Comparison of ENCODE assay signal across 9 mouse cellular contexts in genomic region chr16:17798321-17799180, GRCm38 (mm10). TPM values are rescaled to one million over a fixed set of nuclear protein-coding genes. Genes with fewer than 3 reads are reported as not detected.
A peak's percentile ranks its signal among the peaks of the same experiment; 100 is the strongest.
DNase-seq lines count a peak whose midpoint lies in the region; ATAC-seq and TF ChIP-seq lines count a peak whose summit lies in the region.
"Had no signal": no experiment of that assay in that cellular context is flagged by ENCODE, and none has a peak within 500 bp of the region (broad histone marks: within the 10 kb centered on the region; RNA-seq: fewer than 3 reads in every experiment).

No protein-coding gene starts in this region.

- no peak for TF ChIP-seq CTCF in liver, embryonic 14.5 days (IDR thresholded peaks at IDR 0.05; ENCODE audit: low read depth)

- peak; percentile 78 for ATAC-seq in intestine, embryonic 15.5 days
- no peak for ATAC-seq in liver, embryonic 14.5 days (ENCODE audit: insufficient read depth)
- no peak for ATAC-seq in erythroid progenitor cell, adult 5-6 weeks (replicated peaks; ENCODE audit: low FRiP score, poor library complexity, severe bottlenecking)

- H3K27ac ChIP-seq in intestine, embryonic 15.5 days, result peak overlapping the region; percentile 91
- no peak overlapping the region for H3K27ac ChIP-seq in liver, embryonic 14.5 days

- 0 out of 2 replicates have a peak, but pooled peaks cover 3% of the 10 kb centered on the region for H3K36me3 ChIP-seq in intestine, embryonic 15.5 days
- no peaks in the 10 kb centered on the region for H3K36me3 ChIP-seq in liver, embryonic 14.5 days (replicated peaks; ENCODE audit: control insufficient read depth, insufficient read depth, low read depth)

- H3K9me3 ChIP-seq in intestine, embryonic 15.5 days, result no peaks in the 10 kb centered on the region
- no peaks in the 10 kb centered on the region for H3K9me3 ChIP-seq in liver, embryonic 14.5 days (ENCODE audit: control insufficient read depth, low read length)

- TF ChIP-seq EP300 in liver, embryonic 14.5 days (IDR thresholded peaks at IDR 0.05; ENCODE audit: low read depth), result no peak

- peak; percentile 60 for DNase-seq in ovary, postnatal 36 days (ENCODE audit: low spot score)
- DNase-seq in ovary, adult 18-20 months (ENCODE audit: low spot score), result no peak
- peak; percentile 73 for DNase-seq in gastrocnemius, postnatal 25 days
- no peak for DNase-seq in liver, embryonic 14.5 days (ENCODE audit: low read depth in 3 of 3, low spot score in 3 of 3)
- peak; percentile 46 for DNase-seq in retina, embryonic 14.5 days (ENCODE audit: low spot score)
- no peak for DNase-seq in layer of hippocampus, adult 8-10 months (ENCODE audit: low spot score in 2 of 2)

- H3K4me2 ChIP-seq in intestine, embryonic 15.5 days (replicated peaks), result peak overlapping the region; percentile 84
- H3K4me2 ChIP-seq in liver, embryonic 14.5 days (ENCODE audit: low read depth), result peak overlapping the region; percentile 22

- peak overlapping the region; percentile 73 for H3K4me3 ChIP-seq in intestine, embryonic 15.5 days (replicated peaks)
- H3K4me3 ChIP-seq in liver, embryonic 14.5 days (ENCODE audit: insufficient read depth in 1 of 2, low read depth in 2 of 2, low read length in 2 of 2), result peak overlapping the region; percentile 31 to 47

- H3K9ac ChIP-seq in intestine, embryonic 15.5 days, result peak overlapping the region; percentile 84
- H3K9ac ChIP-seq in liver, embryonic 14.5 days (replicated peaks), result no peak overlapping the region

- 5% methylated on average over 44 of the region's 45 CpGs for WGBS in intestine, embryonic 15.5 days
- 6% methylated on average over 32 of the region's 45 CpGs for WGBS in liver, embryonic 14.5 days (ENCODE audit: insufficient replicate concordance)

- H3K4me1 ChIP-seq in intestine, embryonic 15.5 days (replicated peaks), result peaks cover 43% of the 10 kb centered on the region
- H3K4me1 ChIP-seq in liver, embryonic 14.5 days (replicated peaks; ENCODE audit: control insufficient read depth in 2 of 2, insufficient read depth in 2 of 2, low read length in 1 of 2), result no peaks in the 10 kb centered on the region

- peaks cover 40% of the 10 kb centered on the region for H3K27me3 ChIP-seq in intestine, embryonic 15.5 days (replicated peaks)
- H3K27me3 ChIP-seq in liver, embryonic 14.5 days (ENCODE audit: control insufficient read depth, insufficient read depth, low read length), result peaks cover 82% of the 10 kb centered on the region

RNA-seq across cellular contexts. Expression of gene Scarf2, which starts 1.5 kb away (rescaled TPM):
- total RNA-seq in gastrocnemius, postnatal 25 days (2021), result 1 to 10 TPM; 4.7 to 5.4 TPM
- 11.5 and 11.7 TPM in 2 replicates for polyA plus RNA-seq in intestine, embryonic 15.5 days (2015; fragmentation: Nextera tagmentation; extraction: Ambion mirVana)
- 3.4 and 4.3 TPM in 2 replicates for polyA plus RNA-seq in liver, embryonic 14.5 days (2012; rRNA removed)
- polyA plus RNA-seq in liver, embryonic 14.5 days (2014; fragmentation: Nextera tagmentation; extraction: Ambion mirVana), result 0.51 and 1.0 TPM in 2 replicates
- 1 to 10 TPM; 1.9 to 4.7 (median 3.0) TPM for total RNA-seq in layer of hippocampus, adult 8-10 months (2022)
- 0.42 TPM in 1 of 2 replicates, not detected in the other for total RNA-seq in erythroid progenitor cell, adult 5-6 weeks (2015; ENCODE audit: low replicate concordance)
- not detected in 2 replicates for total RNA-seq in erythroid progenitor cell, adult 5-6 weeks (2017; ENCODE audit: low replicate concordance)

RNA-seq across cellular contexts. Expression of gene B830017H08Rik, which starts 34.4 kb away (rescaled TPM):
- total RNA-seq in gastrocnemius, postnatal 25 days (2021), result not detected
- not detected in 2 replicates for polyA plus RNA-seq in intestine, embryonic 15.5 days (2015; fragmentation: Nextera tagmentation; extraction: Ambion mirVana)
- polyA plus RNA-seq in liver, embryonic 14.5 days (2012; rRNA removed), result not detected in 2 replicates
- polyA plus RNA-seq in liver, embryonic 14.5 days (2014; fragmentation: Nextera tagmentation; extraction: Ambion mirVana), result not detected in 2 replicates
- total RNA-seq in layer of hippocampus, adult 8-10 months (2022), result 1 to 10 TPM; 2.7 to 3.9 (median 3.4) TPM
- not detected in 2 replicates for total RNA-seq in erythroid progenitor cell, adult 5-6 weeks (2015; ENCODE audit: low replicate concordance)
- total RNA-seq in erythroid progenitor cell, adult 5-6 weeks (2017; ENCODE audit: low replicate concordance), result not detected in 2 replicates
- polyA plus RNA-seq: gonadal fat pad, adult 2 months had no signal

RNA-seq across cellular contexts. Expression of gene Klhl22, which starts 39.1 kb away (rescaled TPM):
- 10 to 100 TPM; 15.4 to 18.8 TPM for total RNA-seq in gastrocnemius, postnatal 25 days (2021)
- polyA plus RNA-seq in intestine, embryonic 15.5 days (2015; fragmentation: Nextera tagmentation; extraction: Ambion mirVana), result 52.3 and 55.6 TPM in 2 replicates
- polyA plus RNA-seq in liver, embryonic 14.5 days (2012; rRNA removed), result 13.1 and 14.0 TPM in 2 replicates
- 10.8 and 11.6 TPM in 2 replicates for polyA plus RNA-seq in liver, embryonic 14.5 days (2014; fragmentation: Nextera tagmentation; extraction: Ambion mirVana)
- total RNA-seq in layer of hippocampus, adult 8-10 months (2022), result 100 to 1,000 TPM in 2 of 4 experiments, 10 to 100 TPM in 2; 95.8 to 105 (median 101) TPM
- total RNA-seq in erythroid progenitor cell, adult 5-6 weeks (2015; ENCODE audit: low replicate concordance), result 4.2 and 5.4 TPM in 2 replicates
- total RNA-seq in erythroid progenitor cell, adult 5-6 weeks (2017; ENCODE audit: low replicate concordance), result 3.7 and 3.9 TPM in 2 replicates

RNA-seq across cellular contexts. Expression of gene Car15, which starts 39.6 kb away (rescaled TPM):
- total RNA-seq in gastrocnemius, postnatal 25 days (2021), result under 1 TPM; 0.79 to 0.88 TPM
- 2.0 and 3.1 TPM in 2 replicates for polyA plus RNA-seq in intestine, embryonic 15.5 days (2015; fragmentation: Nextera tagmentation; extraction: Ambion mirVana)
- 1.3 and 1.6 TPM in 2 replicates for polyA plus RNA-seq in liver, embryonic 14.5 days (2012; rRNA removed)
- not detected in 2 replicates for polyA plus RNA-seq in liver, embryonic 14.5 days (2014; fragmentation: Nextera tagmentation; extraction: Ambion mirVana)
- 10 to 100 TPM in 3 of 4 experiments, 1 to 10 TPM in 1; 9.4 to 15.9 (median 12.6) TPM for total RNA-seq in layer of hippocampus, adult 8-10 months (2022)
- total RNA-seq in erythroid progenitor cell, adult 5-6 weeks (2015; ENCODE audit: low replicate concordance), result 7.1 and 9.7 TPM in 2 replicates
- total RNA-seq in erythroid progenitor cell, adult 5-6 weeks (2017; ENCODE audit: low replicate concordance), result 4.6 and 9.5 TPM in 2 replicates

Comparison
In these comparisons a context has a peak if more than half of its experiments do, and no peak if none do; other contexts are left out.
1. DNase-seq: peak in ovary, postnatal 36 days (single experiment), gastrocnemius, postnatal 25 days (single experiment) and retina, embryonic 14.5 days (single experiment); none in ovary, adult 18-20 months (single experiment), liver, embryonic 14.5 days (0 of 3) and layer of hippocampus, adult 8-10 months (0 of 2).
2. RNA of gene Klhl22, which starts 39.1 kb away (total RNA-seq): 95.8 to 105 TPM in layer of hippocampus, adult 8-10 months; 15.4 to 18.8 TPM in gastrocnemius, postnatal 25 days and 3.7 to 5.4 TPM in erythroid progenitor cell, adult 5-6 weeks; every median in the first group is over 4 times any median in the second.